Mouse (Mus musculus): ENCODE data around the gene Lpcat1. TPM values are rescaled to one million over a fixed set of nuclear protein-coding genes. Genes with fewer than 3 reads are reported as not detected.

The Lpcat1 gene
- 10 to 100 TPM; 10.1 to 14.8 TPM for total RNA-seq (2021)
- long read RNA-seq, experiment 1, transcript Lpcat1-201 (14 exons, 3,675 nt) = major isoform, 16 of 19 reads
- long read RNA-seq, experiment 1, partial matches to known transcripts = 2 of 19 reads
- long read RNA-seq, experiment 1, other reads (novel, unspliced or antisense) = 1 of 19 reads
- long read RNA-seq, experiment 2, transcript Lpcat1-201 (14 exons, 3,675 nt) = major isoform, 13 of 17 reads
- long read RNA-seq, experiment 2, partial matches to known transcripts = 0 of 17 reads
- long read RNA-seq, experiment 2, other reads (novel, unspliced or antisense) = 1 of 17 reads

DNA sequence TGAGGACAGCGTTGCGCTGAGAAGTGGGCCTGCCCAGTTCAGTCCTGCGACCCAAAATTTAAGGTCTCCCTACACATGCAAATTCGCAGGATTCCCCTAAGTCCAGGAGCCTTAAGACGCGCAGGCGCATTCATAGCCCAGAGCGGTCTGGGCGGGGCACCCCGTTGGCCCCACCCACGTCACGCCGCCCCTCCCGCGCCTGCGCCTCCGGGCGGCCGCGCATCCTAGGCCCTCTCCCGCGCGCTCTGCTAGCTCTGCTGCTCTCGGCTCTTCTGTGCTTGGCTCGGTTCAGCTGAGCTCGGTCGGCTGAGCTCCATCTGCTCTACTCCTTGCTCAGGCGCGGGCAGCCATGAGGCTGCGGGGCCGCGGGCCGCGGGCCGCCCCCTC lies at the start of gene Lpcat1:
TSS of gene Lpcat1 (plus strand) at position 164 of the 387 bp plus-strand sequence.
- peak; percentile 91 for DNase-seq

DNA sequence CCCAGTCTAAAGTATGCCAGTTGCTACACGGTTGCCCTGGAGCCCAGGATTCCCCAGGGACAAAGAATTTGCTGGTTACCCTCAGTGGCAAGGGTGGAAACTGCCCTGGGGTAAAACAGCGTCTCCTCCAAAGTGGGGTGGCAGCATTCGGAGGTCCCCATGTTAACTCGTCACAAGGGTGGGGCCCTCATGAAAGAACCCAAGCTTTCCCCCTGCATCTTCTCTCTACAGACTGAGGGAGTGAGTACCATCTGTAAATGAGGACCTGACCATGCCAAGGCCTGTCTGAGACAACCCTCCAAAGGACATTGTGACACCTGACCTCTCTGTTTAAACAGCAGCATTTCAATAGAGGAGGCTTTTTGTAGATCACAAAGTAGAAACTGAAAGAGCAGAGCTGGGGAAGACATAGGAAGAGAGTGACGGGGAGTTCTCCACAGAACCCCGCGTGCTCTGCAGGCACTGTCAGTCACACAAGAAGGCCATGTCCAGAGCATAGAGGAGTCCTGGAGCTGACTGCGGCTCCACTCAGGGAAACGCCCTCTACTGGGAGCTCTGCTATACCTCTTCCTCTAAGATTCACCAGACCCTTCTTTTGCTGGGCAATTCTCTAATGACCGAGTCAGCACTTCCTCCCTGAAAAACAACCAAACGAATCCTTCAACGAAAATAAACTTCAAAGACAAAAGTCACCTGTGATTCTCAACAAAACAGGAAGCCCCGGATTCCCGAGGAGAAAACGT lies 49.3 kb upstream of the Lpcat1 start:
- no peak for DNase-seq

DNA sequence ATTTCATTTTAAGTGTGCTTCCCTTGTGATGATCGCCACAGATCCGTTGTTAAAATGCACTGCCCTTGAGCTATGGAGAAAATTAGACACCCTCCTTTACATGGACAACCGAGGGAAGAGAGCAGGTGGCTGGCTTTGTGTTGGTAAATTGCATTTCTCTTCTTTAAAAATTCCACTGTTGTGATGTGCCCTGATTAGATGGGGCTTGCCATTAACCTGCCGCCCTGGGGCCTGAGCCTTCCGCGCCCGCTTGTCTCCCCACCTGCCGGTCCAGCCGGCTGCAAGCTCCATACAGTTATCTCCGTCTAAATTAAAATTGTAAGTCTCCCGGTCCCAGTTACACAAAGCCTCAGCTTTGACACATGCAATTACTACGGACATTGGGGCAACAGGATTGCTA lies 48.7 kb upstream of the Lpcat1 start:
- no peak for DNase-seq

DNA sequence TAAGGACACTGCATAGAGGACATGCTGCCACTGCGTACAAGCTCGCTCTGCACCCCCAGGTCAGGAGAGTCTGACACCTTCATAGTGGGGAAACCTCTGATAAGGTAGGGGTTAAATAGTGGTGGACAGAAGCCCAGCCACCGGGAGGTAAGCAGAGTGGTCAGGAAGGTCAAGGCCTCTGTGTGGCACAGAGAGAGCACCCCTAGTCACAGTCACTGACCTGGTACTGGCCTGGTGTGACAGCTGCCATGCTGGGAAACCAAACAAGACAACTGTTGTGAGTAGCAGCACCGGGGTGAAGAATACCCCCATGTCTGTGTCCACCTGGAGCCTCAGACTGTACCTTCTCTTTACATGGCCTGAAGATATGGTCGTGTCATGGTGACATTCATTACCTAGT lies 47.8 kb upstream of the Lpcat1 start:
- DNase-seq = no peak

DNA sequence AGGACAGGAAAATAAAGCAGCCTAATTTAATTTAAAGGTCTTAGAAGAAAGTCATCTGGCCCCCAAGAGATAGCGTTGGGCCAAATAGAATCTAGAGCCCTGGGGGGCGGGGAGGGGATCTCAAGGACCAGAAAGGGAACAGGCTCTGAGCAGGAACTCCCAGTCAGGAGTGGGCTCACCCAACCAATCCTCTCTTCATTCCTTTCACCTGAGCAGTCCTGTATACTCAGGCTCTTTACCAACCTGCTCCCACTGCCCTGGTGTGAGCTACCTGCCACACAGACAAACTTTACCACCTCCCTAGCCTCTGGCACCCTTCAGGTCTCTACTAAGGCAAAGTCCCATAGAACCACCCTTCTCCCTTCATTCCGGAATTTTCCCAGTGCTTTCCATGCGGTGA lies 44.0 kb upstream of the Lpcat1 start:
- no peak for DNase-seq

DNA sequence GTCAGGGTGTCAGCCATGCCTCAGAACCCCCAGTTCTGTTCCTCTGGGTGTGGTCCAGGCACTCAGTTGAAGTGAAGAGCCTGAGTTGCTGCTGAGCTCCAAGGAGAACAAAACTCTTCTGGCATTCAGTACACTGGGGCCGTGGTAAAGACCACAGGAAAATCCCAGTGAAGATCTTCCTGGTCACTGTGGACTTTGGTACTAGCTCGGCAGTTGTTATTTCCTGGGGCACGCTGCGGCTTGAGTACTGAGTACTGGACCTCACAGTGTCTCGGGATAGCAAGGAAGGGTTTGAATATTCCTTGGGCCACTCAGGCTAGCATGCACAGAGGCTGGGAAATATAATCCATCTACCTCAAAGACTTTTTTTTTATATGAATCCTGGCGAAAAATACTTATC lies 42.0 kb upstream of the Lpcat1 start:
- DNase-seq = no peak

DNA sequence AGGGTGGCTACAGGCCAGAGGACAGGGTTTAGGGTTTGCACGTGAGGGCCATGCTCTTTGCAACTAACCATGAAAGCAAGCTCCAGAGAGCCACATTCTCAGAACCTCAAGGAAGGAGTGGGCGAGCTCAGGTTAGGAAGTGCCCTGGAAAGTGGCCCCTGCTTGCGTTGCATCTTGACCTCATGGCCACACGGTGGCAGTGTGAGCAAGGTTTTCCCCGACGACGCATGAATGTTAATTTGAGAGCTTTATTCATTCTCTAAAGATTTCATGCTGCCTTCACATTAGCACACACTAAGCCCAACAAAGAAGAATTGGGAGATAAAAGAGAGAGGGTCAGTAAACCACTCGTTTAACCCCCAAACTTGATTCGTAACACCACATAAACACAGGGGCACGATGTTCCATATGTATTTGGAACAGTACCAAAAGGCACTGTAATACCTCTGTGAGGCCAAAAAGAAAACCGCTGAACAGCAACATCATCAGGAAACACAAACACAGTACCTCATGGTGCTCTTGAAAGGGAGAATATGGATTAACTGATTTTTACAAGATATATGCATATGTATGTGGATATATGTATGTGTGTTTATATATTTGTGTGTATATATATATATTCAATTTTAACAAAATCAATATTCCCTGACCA lies 41.0 kb upstream of the Lpcat1 start:
- peak; percentile 72 for DNase-seq

DNA sequence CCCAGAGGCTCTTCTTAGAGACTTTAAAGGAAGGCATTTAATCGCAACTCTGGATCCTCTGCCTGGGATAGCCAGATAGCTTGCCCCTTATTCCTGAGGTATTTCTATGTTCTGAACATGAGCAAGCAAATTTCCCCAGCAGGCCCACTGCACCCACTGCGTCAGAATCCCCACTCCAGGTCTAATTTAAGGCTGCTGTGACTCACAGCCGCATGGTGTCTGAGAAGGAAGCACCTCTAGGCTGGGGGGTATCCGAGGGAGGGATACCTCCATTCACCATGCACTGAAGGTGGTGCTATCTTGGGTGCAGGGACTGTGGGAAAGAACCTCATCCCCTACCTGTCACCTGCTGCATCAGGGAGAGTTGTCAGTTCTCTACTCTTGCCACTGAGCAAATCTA lies 40.4 kb upstream of the Lpcat1 start:
- DNase-seq = no peak

DNA sequence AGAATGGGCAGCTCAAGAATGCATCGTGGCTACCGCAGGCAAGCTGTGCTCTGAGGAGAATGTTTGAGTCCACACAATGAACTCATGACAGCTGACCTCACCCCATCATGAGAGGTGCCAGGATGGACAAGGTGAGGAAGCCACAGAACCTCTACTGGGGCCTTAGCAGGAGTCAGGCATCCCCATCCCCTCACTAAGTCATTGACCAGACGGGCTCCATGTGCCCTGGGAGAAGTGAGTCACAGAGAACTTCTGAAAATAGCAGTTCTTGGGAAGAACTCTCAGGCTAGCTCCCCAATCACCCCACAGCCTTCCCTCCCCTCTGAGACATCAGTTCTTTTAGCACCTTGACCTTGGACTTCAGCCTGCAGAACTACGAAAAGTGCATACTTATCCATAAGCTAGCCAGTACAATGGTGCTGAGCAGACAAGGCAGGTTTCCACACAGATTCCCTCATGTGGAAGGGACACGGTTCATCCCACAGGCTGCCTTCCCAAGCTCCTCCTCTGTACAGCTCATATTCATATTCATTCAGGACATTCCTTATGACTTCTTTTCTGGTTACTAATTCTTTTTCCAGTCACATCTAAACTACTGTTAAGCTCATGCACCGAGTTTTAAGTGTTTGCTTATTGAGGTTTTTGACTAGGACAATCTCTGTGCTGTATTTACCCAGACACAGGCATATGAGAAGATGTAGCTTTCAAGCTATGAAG lies 37.2 kb upstream of the Lpcat1 start:
- no peak for DNase-seq

DNA sequence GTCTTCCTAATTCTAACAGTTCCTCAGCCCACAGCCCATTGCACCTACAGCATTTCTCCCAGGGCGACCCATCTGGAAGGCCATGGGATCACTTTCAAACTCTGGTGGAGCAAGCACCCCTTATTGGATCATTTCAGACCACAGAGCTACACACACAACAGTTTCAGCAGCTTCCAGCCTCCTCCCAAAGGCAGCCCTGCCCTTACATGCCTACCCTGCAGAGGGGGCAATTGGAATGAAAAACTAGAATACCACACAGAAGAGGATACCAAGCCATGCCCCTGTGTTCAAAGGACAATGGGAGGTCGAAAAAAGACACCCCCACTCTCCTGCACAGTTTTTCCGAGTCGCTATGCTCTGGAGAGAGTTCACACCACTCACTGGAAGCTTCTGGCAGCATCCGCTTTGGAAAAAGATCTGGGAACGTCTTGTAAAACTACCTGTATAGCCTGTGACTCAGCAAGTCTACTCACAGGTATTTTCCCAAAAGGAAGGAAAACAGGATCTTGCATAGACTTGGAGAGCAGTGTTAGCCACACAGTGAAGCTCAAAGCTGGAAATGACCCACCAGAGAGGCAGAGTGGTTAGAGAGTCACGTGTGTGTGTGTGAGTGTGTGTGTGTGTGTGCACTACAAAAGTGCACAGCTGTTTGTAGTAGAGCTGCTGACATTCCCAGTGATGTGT lies 34.4 kb upstream of the Lpcat1 start:
- no peak for DNase-seq

DNA sequence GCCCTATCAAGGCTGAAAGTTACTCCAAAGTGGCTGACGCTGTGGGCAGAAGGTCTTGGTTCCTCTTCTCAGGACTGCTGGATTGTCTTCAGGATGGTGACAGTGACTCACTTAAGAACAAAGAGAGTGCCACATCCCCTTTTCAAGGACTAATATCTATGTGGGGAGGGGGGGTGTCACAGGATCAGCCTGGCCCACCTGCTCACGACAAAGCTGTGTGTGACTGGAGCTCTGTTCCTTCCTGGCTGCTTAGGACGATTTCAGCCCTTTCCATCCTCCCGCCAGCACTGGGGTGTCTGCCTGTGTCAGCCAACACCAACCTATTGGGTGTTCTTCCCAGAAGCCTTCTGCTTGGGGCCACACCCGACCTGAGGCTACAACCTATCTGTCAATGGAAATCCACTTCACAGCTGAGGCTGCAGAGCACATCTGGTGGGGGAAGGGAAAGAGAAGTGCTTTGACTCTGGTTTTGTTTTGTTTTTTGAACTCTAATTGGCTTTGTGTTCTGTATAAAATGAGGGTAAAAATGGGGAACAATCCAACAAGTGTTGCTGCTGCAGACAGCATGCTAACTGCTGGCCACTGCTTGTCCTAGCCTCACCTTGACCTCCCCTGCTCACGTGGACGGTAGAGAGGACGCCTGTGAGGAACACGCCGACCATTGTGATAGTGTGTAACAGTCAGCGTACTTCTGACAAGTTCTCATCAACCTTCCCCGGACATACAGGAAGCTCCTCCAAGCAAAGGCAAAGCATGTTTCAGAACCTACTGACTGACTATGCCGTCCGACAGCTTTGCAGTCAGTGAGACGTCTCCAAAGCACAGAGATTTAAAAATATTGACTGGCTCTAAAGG lies 33.1 kb upstream of the Lpcat1 start:
- no peak for DNase-seq

DNA sequence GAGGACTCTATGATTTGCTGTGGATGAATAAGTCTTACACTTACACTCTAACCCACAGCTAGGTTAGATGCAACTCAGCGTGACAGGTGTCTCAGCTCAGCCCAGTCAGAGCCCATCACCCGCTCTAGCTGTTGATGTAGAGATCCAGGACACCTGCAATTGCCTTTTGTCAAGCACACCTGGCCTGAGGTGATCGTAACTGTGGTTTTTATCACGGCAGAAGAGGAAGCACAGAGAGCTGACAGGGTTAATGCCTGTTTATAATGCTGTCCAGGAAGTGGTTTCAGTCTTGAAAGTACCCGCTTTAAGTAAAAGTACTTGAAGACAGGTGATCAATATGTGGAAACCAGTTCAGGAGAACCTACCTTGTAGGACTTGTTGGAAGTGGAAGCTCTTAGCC lies 32.3 kb upstream of the Lpcat1 start:
- no peak for DNase-seq

DNA sequence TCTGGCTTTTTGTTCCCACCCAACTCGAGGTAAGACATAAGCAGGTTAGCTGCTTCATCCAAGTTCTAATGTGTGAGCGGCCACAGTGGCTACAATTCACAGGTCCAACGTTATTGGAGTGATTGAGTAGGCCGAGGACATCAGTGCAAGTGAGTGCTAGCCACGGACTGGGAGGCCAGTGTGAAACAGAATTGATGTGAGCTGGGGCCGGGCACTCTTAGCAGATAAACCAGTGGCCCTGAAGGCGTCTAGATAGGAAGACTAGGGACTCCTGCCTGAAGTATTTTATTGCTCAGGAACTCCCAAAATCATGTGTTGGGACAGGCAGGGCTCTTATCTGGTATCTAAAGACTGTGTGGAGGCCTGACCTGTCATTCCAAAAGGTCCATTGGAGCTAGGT lies 31.3 kb upstream of the Lpcat1 start:
- no peak for DNase-seq

DNA sequence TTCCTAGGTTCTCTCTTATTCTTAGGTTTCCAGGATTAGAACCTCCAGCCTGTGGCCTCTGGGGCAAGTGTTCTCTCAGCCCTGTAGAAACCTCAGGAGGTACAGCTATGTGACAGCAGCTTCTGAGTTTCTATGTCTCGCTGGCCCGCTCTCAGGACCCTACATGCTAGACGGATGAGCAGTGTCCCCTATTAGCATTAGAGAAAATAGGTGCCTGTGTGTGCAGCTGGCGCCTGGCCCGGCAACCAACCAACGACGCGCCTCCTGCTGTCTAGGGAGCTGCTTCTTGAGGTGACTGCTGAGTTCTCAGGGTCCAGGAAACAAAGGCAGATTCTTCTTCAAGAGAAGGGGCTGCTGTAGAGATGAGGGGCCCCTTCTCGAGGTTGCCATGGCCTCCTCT lies 27.9 kb upstream of the Lpcat1 start:
- no peak for DNase-seq

DNA sequence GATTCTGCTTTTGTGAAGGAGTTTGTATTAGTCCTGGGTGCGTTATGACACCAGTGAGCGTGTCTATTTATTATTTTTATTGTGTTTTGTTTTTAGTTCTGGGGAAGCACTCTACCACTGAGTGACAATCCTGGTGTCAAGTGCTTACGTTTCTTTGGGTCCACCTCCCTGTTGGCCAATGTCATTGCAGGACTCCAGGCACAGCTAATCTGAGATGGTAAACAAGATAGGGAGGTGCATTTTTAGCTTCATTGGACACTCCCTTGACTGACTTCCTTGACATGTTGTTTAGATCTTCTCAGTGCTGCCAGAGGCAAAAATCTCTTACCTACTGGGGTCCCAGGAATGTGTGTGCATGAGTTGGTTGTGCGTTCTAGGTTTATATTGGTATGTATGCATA lies 26.0 kb upstream of the Lpcat1 start:
- DNase-seq = no peak

DNA sequence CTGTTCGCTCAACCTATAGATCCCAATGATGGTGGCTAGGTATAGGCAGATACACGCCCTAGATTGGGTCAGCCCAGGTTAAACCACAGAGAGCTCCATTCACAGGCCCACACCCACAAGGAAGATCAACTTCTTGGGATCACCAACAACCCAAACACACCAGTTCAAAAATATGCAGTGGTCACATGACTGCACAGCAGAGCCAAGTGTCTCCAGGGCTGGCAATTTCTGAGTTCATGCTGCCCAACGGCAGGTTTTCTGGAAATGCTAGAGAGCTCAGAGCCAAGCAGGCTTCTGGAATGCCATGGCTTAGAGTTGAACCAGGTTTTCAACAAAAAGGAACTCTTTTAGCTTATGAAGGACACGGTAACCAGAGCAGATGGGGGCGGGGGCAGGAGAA lies 25.3 kb upstream of the Lpcat1 start:
- no peak for DNase-seq

DNA sequence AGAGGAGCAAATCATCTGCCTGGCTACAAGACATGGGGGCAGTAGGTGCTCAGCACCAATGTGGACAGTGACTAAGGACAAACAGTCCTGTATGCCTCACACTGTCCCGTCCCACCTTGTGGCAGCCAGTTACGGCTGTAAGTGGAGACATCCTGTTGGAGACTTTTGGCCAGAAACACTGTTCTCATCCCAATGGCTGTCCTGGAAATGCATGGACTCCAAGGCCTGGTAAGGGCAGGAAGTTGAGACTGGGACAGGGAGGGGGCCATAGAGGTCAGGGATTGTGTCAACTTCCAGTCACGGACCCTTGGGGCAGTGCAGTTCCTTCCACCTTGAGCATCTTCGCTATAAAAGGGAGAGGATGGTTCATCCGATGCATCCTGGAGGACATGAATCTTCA lies 24.6 kb upstream of the Lpcat1 start:
- no peak for DNase-seq

DNA sequence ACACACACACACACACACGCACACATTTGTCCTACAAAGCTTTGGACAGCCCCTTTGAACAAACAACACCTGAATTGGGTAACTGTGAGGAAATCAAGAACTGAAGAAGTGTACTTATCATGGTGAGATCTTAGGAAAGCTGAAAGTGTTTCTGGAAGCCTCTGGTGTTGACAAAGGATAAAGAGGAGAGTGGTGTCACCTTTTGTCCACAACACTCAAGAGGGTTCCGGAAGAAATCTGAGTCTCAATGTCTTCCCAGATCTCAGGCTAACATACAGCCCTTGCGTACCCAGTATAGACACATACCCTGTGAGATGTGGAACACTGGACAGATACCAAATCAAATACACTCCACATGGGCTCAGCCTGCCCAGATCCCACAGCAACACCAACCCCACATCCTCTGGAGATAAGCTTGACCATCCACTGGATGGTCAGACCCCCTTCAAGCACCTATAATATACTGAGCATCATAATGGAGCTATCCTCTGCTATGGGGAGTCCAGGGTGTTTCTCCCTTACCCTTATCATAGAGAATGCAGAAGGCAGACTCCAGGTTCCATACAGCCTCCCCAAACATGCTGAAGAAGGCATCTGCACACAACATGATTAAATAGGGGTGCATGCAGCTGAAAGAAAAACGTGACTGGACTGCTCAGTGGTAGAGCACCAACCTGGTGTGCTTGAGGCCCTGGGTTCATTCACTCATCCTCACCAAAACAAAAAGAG lies 23.7 kb upstream of the Lpcat1 start:
- no peak for DNase-seq

DNA sequence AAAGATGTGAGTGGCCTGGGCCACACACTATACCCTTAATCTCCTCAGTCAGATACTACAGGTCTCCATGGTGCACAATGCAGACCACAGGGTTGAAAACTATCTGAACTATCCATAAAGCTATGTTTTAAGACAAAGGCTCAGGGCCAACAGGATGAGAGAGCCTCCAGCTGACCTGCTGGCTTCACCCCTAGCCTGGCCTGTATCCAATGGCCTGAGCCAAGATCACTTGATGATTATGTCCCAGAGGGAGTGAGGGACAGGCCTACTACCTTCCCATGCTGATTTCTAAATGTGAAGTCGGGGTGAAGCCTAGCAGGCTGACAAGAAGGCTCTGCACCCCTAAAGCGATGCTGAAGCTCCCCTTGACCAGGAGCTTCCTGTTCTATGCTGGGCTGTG lies 21.9 kb upstream of the Lpcat1 start:
- peak; percentile 35 for DNase-seq

DNA sequence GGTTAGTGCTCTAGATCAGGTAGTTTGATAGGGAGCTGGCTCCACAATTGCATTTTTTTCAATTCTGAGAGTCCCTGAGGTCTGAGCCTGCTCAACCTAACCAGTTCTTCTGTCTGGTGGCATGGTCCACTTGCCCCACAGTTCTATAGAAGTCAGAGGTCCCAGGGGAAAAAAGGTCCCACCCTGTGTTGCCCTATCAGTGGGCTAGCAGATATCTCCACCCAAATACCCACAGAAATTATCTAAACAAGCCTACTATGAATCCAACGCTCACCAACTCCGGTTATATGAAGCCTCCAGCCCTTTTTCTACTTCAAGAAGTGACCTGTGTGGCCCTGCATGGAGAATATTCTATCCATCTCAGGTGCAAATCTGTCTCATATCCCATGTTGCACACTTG lies 20.9 kb upstream of the Lpcat1 start:
- DNase-seq = no peak

DNA sequence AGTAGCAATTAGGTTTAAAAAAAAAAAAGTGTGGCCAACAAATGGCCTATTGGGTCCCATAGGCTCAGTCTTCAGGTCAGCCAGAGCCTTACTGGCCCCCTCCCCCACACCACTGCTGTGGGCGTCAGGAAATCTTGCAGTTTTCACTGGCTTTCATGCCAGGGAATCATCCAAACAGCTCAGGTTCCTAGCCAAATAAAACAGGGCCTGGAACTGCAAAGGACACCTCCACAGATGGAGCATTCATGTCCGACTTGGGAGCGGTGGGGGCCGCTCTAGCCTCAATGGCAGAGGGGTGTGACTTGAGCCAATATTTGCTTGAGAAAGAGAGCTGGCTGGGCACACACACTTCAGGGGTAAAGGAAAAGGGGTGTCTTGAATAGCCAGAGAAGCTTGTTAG lies 20.5 kb upstream of the Lpcat1 start:
- no peak for DNase-seq

Data from gastrocnemius, postnatal 10 days (tissue).